Mouse (Mus musculus): ENCODE data around the gene Calm5. TPM values are rescaled to one million over a fixed set of nuclear protein-coding genes. Genes with fewer than 3 reads are reported as not detected.

Calm5 gene
- total RNA-seq, 2 experiments from 2014 or later = not detected

- no peak for ATAC-seq (replicated peaks; ENCODE audit: low FRiP score, poor library complexity, severe bottlenecking)
Observed at GRCm38 (mm10) chr13:3899301-3899700, 45.3 kb downstream of the Calm5 start.

Other genes with a start within 250 kb of the Calm5 start
- 12.7 and 34.0 TPM in 2 replicates for gene Fam208b, start 243.1 kb upstream of the Calm5 start, total RNA-seq (2015; ENCODE audit: low replicate concordance)
- gene Fam208b, start 243.1 kb upstream of the Calm5 start, total RNA-seq (2017; ENCODE audit: low replicate concordance) = 9.8 and 13.7 TPM in 2 replicates
- gene Asb13, start 220.1 kb upstream of the Calm5 start, total RNA-seq (2015; ENCODE audit: low replicate concordance) = 0.42 and 2.5 TPM in 2 replicates
- 2.6 TPM in 1 of 2 replicates, not detected in the other for gene Asb13, start 220.1 kb upstream of the Calm5 start, total RNA-seq (2017; ENCODE audit: low replicate concordance)
- not detected in 2 replicates for gene Calml3, start 49.9 kb upstream of the Calm5 start, total RNA-seq (2015; ENCODE audit: low replicate concordance)
- not detected in 2 replicates for gene Calml3, start 49.9 kb upstream of the Calm5 start, total RNA-seq (2017; ENCODE audit: low replicate concordance)
- gene Calm4, start 16.4 kb upstream of the Calm5 start, total RNA-seq (2015; ENCODE audit: low replicate concordance) = not detected in 2 replicates
- not detected in 2 replicates for gene Calm4, start 16.4 kb upstream of the Calm5 start, total RNA-seq (2017; ENCODE audit: low replicate concordance)
- 13.4 and 17.8 TPM in 2 replicates for gene Net1, start 64.0 kb downstream of the Calm5 start, total RNA-seq (2015; ENCODE audit: low replicate concordance)
- gene Net1, start 64.0 kb downstream of the Calm5 start, total RNA-seq (2017; ENCODE audit: low replicate concordance) = 21.0 and 42.0 TPM in 2 replicates
- gene Tubal3, start 64.1 kb downstream of the Calm5 start, total RNA-seq (2015; ENCODE audit: low replicate concordance) = not detected in 2 replicates
- gene Tubal3, start 64.1 kb downstream of the Calm5 start, total RNA-seq (2017; ENCODE audit: low replicate concordance) = not detected in 2 replicates
- not detected in 2 replicates for gene Ucn3, start 91.2 kb downstream of the Calm5 start, total RNA-seq (2015; ENCODE audit: low replicate concordance)
- gene Ucn3, start 91.2 kb downstream of the Calm5 start, total RNA-seq (2017; ENCODE audit: low replicate concordance) = not detected in 2 replicates
- not detected in 2 replicates for gene Akr1c14, start 194.8 kb downstream of the Calm5 start, total RNA-seq (2015; ENCODE audit: low replicate concordance)
- not detected in 2 replicates for gene Akr1c14, start 194.8 kb downstream of the Calm5 start, total RNA-seq (2017; ENCODE audit: low replicate concordance)